Mouse (Mus musculus) thymus, postnatal 14 days (tissue): Measurements from ENCODE around the gene Gimap1.

Experiments used
- DNase-seq: peaks from one replicate; pipeline ENCODE4 v3.0.0; 2021

Gimap1 gene

GRCm38 (mm10) chr6:48738961-48739779 lies at the start of gene Gimap1:
Gene Gimap1, plus strand, starts transcription at chr6:48739054.
- DNase-seq = peak; percentile 83

- DNase-seq = no peak
These were observed 49.5 kb upstream of the Gimap1 start for GRCm38 (mm10) chr6:48689320-48689719.

- no peak for DNase-seq
These were observed 45.9 kb upstream of the Gimap1 start for GRCm38 (mm10) chr6:48692962-48693361.

- no peak for DNase-seq
These were observed 41.9 kb upstream of the Gimap1 start for GRCm38 (mm10) chr6:48696830-48697554.

GRCm38 (mm10) chr6:48697555-48697930 lies 41.3 kb upstream of the Gimap1 start:
- no peak for DNase-seq

GRCm38 (mm10) chr6:48698066-48698856 lies 40.6 kb upstream of the Gimap1 start:
- no peak for DNase-seq

GRCm38 (mm10) chr6:48698888-48699287 lies 40.0 kb upstream of the Gimap1 start:
- DNase-seq = no peak

- peak; percentile 31 for DNase-seq
These were observed 38.4 kb upstream of the Gimap1 start for GRCm38 (mm10) chr6:48700251-48701075.

GRCm38 (mm10) chr6:48702146-48702545 lies 36.7 kb upstream of the Gimap1 start:
- no peak for DNase-seq

- no peak for DNase-seq
These were observed 36.3 kb upstream of the Gimap1 start for GRCm38 (mm10) chr6:48702601-48703000.

GRCm38 (mm10) chr6:48704146-48704545 lies 34.7 kb upstream of the Gimap1 start:
- DNase-seq = no peak

GRCm38 (mm10) chr6:48706130-48706529 lies 32.7 kb upstream of the Gimap1 start:
- peak; percentile 27 for DNase-seq

- DNase-seq = peak; percentile 85
These were observed 20.4 kb upstream of the Gimap1 start, which contains the start of the genes Gm28053 and Gimap7 for GRCm38 (mm10) chr6:48718455-48718854. Gene Gm28053, plus strand, starts transcription at chr6:48718607. Gene Gimap7, plus strand, starts transcription at chr6:48718621.

- DNase-seq = no peak
These were observed 18.5 kb upstream of the Gimap1 start for GRCm38 (mm10) chr6:48720326-48720725.

GRCm38 (mm10) chr6:48723468-48723867 lies 15.4 kb upstream of the Gimap1 start:
- DNase-seq = no peak

GRCm38 (mm10) chr6:48725476-48725875 lies 13.4 kb upstream of the Gimap1 start:
- DNase-seq = peak; percentile 43

- no peak for DNase-seq
These were observed 11.1 kb upstream of the Gimap1 start for GRCm38 (mm10) chr6:48727761-48728160.

GRCm38 (mm10) chr6:48732864-48733304 lies 6.0 kb upstream of the Gimap1 start:
- peak; percentile 83 for DNase-seq

GRCm38 (mm10) chr6:48733660-48734059 lies 5.2 kb upstream of the Gimap1 start:
- no peak for DNase-seq

- DNase-seq = no peak
These were observed 1.8 kb upstream of the Gimap1 start for GRCm38 (mm10) chr6:48737053-48737452.

GRCm38 (mm10) chr6:48737688-48738087 lies 1.2 kb upstream of the Gimap1 start:
- DNase-seq = no peak

- DNase-seq = no peak
These were observed 864 bp downstream of the Gimap1 start for GRCm38 (mm10) chr6:48739780-48740055.
